39 mouse cellular contexts compared by ENCODE assay signal in the genomic region with DNA sequence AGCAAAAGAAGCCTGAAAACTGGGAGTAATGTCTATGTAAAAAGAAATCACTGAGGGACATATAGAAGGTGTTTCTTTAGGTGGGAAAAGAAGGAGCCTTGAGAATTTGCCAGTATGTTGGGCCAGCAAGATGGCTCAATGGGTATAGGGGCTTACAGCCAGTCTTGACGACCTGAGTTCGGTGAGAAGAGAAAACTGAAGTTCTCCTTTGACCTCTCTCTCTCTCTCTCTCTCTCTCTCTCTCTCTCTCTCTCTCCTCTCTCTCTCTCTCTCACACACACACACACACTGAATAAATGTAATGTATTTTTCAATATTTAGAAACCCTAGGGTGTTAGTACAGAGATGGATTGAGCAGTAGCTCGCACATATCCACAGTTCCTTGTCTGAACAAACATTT. TPM values are rescaled to one million over a fixed set of nuclear protein-coding genes. Genes with fewer than 3 reads are reported as not detected.
"Had no signal": no experiment of that assay in that cellular context is flagged by ENCODE, and none has a peak within 500 bp of the region (broad histone marks: within the 10 kb centered on the region; RNA-seq: fewer than 3 reads in every experiment).

No protein-coding gene starts in this region.

- DNase-seq: cerebellum, adult 9-10 months; cerebellum, adult 9-11 months; cerebellum, postnatal 10 days; cerebellum, postnatal 14 days; cerebellum, postnatal 25 days; cerebellum, postnatal 36 days; embryo, embryonic 11 days; forebrain, postnatal 0 days; gastrocnemius, adult 2 months; gastrocnemius, postnatal 10 days; gastrocnemius, postnatal 14 days; gastrocnemius, postnatal 25 days; gastrocnemius, postnatal 36 days; heart, adult 11 months; heart, adult 18-20 months; heart, adult 2 months had no signal

- H3K4me3 ChIP-seq: erythroblast, embryonic 14.5 days; forebrain, embryonic 13.5 days; forebrain, embryonic 15.5 days; gastrocnemius, adult 2 months; heart, adult 2 months had no signal

- H3K27ac ChIP-seq: embryonic facial prominence, embryonic 10.5 days; embryonic facial prominence, embryonic 12.5 days; embryonic facial prominence, embryonic 13.5 days; embryonic facial prominence, embryonic 15.5 days; forebrain, embryonic 12.5 days; forebrain, embryonic 13.5 days; forebrain, embryonic 15.5 days; gastrocnemius, adult 2 months; heart, adult 2 months had no signal

- H3K9ac ChIP-seq: embryonic facial prominence, embryonic 12.5 days; embryonic facial prominence, embryonic 13.5 days; embryonic facial prominence, embryonic 15.5 days; forebrain, embryonic 12.5 days; forebrain, embryonic 13.5 days; forebrain, embryonic 15.5 days; forebrain, postnatal 0 days had no signal

- H3K9me3 ChIP-seq: embryonic facial prominence, embryonic 12.5 days; embryonic facial prominence, embryonic 13.5 days; embryonic facial prominence, embryonic 15.5 days; forebrain, embryonic 10.5 days; forebrain, embryonic 12.5 days; forebrain, embryonic 13.5 days; forebrain, embryonic 15.5 days had no signal

- H3K36me3 ChIP-seq: embryonic facial prominence, embryonic 10.5 days; embryonic facial prominence, embryonic 12.5 days; embryonic facial prominence, embryonic 15.5 days; forebrain, embryonic 10.5 days; forebrain, embryonic 12.5 days; forebrain, embryonic 15.5 days had no signal

- H3K27me3 ChIP-seq: embryonic facial prominence, embryonic 12.5 days; embryonic facial prominence, embryonic 13.5 days; embryonic facial prominence, embryonic 15.5 days; forebrain, embryonic 12.5 days; forebrain, embryonic 15.5 days had no signal

RNA-seq across cellular contexts. Expression of a gene that starts 0.9 kb away (rescaled TPM):
- total RNA-seq: common myeloid progenitor, adult 5-6 weeks; forebrain, postnatal 0 days; gastrocnemius, adult 18-20 months; gastrocnemius, adult 2 months; gastrocnemius, adult 8-10 months; gastrocnemius, postnatal 10 days; gastrocnemius, postnatal 14 days; gastrocnemius, postnatal 25 days; gastrocnemius, postnatal 36 days; gastrocnemius, postnatal 4 days; granulocyte monocyte progenitor cell, adult 5-6 weeks; heart, adult 18-20 months; heart, adult 2 months; heart, adult 8-10 months had no signal
- polyA plus RNA-seq: cortical plate, adult 2 months; embryonic facial prominence, embryonic 10.5 days; embryonic facial prominence, embryonic 11.5 days; embryonic facial prominence, embryonic 12.5 days; embryonic facial prominence, embryonic 13.5 days; embryonic facial prominence, embryonic 14.5 days; embryonic facial prominence, embryonic 15.5 days; erythroblast, embryonic 14.5 days; forebrain, embryonic 10.5 days; forebrain, embryonic 11.5 days; forebrain, embryonic 12.5 days; forebrain, embryonic 13.5 days; forebrain, embryonic 14.5 days; forebrain, embryonic 15.5 days; forebrain, embryonic 16.5 days; forebrain, postnatal 0 days; frontal cortex, adult 2 months; gonadal fat pad, adult 2 months; heart, adult 2 months had no signal

RNA-seq across cellular contexts. Expression of a gene that starts 3.7 kb away (rescaled TPM):
- total RNA-seq: forebrain, postnatal 0 days; gastrocnemius, adult 18-20 months; gastrocnemius, adult 2 months; gastrocnemius, adult 8-10 months; gastrocnemius, postnatal 10 days; gastrocnemius, postnatal 14 days; gastrocnemius, postnatal 25 days; gastrocnemius, postnatal 36 days; gastrocnemius, postnatal 4 days; granulocyte monocyte progenitor cell, adult 5-6 weeks; heart, adult 18-20 months; heart, adult 2 months; heart, adult 8-10 months had no signal
- polyA plus RNA-seq: erythroblast, embryonic 14.5 days; forebrain, embryonic 14.5 days; heart, adult 2 months had no signal
